Mouse (Mus musculus): ENCODE data around the gene Proser2.

Proser2 gene

GRCm38 (mm10) chr2:6129555-6130355 lies at the start of gene Proser2:
TSS of gene Proser2 (minus strand) at chr2:6130211.
- peak; percentile 10 for DNase-seq

GRCm38 (mm10) chr2:6179749-6180117 lies 49.7 kb upstream of the Proser2 start:
- DNase-seq: no peak

- no peak for DNase-seq
Observed at GRCm38 (mm10) chr2:6178901-6179748, 49.1 kb upstream of the Proser2 start.

GRCm38 (mm10) chr2:6173013-6173412 lies 43.0 kb upstream of the Proser2 start:
- DNase-seq: no peak

DNA sequence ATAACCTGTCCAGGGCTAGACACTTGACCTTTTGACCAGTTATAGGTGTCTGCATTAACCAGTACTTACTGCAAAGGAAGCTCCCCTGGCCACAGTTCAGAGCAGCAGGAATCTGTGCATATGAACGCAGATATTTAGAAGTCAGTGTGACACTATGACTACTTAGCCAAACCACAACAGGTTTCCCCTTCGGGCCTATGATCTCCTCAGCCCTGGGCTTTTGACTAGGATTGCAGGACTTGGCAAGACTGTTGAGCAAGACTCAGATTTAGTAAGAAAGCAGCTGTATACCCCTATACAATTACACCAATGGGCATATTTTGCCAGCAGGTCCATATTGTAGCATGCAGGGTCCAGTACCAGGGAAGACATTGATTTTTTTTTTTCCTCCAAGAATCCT lies 38.5 kb upstream of the Proser2 start:
- DNase-seq: no peak

DNA sequence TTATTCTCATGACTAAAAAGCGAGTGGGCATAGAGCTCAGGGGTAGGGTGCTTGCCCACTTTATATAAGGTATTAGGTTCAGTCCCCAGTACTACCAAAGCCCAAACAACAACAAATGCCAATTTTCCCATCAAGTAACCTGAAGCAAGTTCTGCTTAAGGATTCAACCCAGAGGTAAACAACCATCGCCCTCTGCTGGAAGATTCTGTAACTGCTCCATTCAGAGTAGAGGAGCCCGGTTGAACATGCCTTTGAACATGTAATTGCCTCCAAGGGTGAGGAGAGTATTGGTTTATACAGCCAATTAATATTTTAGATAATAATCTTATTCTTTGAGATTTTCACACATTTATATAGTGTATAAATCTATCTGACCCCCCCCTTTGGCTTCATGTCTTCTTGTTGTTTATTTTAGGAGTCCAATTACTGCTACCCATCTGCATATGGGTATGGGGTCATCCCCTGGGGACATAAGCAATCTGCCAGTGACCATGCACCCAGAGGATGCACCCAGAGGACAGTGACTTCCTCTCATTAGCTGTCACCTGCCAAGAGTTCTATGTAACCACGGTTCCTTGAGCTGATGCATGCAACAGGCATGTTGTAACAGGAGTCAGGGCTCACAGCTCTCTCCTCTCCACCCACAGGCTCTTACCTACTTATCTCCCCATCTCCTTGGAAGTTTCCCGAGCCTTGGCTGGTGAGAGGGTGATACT lies 38.0 kb upstream of the Proser2 start:
- peak; percentile 72 for DNase-seq

DNA sequence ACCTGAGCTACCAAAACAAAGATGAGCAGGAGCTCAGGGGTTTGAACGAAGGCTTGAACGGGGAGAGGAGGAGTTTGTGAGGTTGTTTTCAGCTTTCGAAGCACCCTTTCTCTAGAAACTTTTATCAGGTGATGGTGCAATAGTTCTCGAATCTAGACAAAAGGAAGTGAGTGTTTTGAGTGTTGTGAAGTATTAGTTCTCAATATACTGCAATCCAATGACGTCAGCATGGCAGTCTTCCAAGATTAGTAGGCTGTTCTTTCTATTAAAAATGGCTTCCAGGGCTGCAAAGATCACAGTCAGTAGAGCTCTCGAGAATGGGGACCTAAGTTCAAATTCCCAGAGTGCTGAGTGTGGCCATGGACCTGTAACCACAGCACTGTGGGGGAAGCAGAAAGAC lies 35.8 kb upstream of the Proser2 start:
- no peak for DNase-seq

DNA sequence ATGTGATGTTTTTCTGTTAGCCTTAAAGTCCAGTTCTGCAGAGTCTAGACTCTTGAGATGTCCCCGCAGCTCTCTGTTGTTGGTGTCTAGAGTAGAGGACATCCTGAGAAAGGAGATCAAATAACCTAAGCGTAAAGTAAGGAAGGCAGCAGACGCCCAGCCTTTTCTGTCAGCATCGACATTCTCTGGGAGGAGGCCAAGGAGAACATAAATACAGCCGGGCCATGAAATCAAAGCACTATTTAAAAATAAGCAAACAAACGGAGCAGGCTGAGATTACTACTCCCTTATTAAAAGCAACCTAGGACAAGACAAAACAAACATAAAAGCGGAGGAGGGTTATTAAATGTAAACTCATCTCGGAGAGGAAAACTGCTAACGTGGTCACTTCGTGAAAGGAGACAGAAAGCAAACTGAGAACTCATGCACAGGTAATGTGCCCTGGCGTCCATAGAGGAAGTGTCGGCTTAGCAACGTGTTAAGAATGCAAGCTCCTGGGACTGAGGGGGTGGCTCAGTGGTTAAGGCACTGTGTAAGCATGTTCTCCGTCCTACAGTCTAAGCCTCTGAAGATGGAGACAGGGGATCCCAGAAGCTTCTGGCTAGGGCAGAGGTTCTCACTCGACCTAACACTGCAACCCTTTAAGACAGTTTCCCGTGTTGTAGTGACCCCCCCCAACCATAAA lies 34.7 kb upstream of the Proser2 start:
- DNase-seq: no peak

DNA sequence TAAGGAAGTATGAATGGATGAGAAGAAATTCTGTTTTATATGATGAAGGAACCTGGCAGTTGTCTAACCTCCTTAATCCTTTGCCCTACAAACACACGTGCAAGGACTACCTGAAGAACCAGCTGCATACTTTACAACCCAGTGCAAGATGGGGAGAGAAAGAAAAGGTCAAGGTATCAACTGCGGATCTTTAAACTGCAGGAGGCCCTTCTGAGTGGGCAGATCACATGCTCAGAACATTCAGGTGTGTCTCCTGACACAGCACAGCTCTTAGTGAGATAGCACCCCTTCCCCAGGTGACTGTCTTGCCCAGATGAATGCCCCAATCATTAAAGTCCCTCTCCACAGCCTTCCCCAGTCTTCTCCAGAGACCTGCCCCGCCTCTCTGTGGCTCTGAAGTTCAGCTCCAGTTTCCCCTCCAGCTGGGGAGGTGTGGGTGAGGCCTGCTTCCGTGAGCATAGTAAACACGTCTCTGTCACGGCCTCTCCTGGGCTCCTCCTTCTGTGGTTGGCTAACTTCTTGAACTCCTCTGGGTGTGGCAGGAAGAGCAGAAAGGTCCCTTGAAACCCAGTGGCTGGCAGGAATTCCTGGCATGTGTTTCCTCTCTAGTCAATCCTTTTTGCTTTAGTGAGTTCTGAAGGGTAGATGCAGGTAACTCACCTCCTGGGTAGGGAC lies 32.5 kb upstream of the Proser2 start:
- peak; percentile 45 for DNase-seq

GRCm38 (mm10) chr2:6159735-6160134 lies 29.7 kb upstream of the Proser2 start:
- DNase-seq: no peak

- no peak for DNase-seq
Observed at GRCm38 (mm10) chr2:6159219-6159618, 29.2 kb upstream of the Proser2 start.

- DNase-seq: no peak
Observed at GRCm38 (mm10) chr2:6157635-6158034, 27.6 kb upstream of the Proser2 start.

GRCm38 (mm10) chr2:6157208-6157607 lies 27.2 kb upstream of the Proser2 start:
- DNase-seq: no peak

GRCm38 (mm10) chr2:6149801-6150200 lies 19.8 kb upstream of the Proser2 start:
- no peak for DNase-seq

DNA sequence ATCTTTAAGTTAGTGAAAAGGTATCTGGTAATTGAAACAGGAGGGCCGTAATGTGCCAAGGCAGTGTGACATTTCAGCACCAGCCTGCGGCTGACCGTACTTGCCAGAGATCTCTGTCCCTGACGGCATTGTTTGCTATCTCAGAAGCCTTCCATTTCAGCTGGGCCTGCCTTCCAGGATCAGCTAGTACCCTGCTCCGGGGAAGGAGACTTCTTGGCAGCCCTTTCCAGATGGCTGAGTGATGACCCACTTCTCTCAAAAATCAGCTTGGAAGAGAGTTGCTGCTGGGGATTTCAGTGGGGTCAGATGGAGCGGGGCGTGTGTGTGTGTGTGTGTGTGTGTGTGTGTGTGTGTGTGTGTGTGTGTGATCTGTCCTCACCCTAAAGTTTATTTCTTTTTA lies 16.9 kb upstream of the Proser2 start:
- DNase-seq: no peak

DNA sequence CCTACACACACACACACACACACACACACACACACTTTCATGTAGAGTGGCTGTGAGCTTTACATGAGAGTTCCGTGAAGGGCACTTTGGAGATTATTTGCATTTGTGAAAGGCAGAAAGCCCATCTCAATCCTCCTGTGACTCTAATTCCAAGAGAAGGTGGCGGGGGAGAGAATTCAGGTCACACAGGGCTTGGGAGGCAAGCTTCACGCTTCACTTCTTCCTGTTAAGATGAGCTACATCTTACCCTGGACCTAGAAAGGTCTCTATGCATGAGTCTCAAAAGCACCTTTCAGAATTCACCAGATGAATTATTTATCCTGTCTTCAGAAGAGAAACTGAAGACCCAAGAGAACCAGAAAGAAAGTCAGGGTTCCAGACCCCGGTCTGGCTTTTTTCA lies 16.2 kb upstream of the Proser2 start:
- DNase-seq: no peak

DNA sequence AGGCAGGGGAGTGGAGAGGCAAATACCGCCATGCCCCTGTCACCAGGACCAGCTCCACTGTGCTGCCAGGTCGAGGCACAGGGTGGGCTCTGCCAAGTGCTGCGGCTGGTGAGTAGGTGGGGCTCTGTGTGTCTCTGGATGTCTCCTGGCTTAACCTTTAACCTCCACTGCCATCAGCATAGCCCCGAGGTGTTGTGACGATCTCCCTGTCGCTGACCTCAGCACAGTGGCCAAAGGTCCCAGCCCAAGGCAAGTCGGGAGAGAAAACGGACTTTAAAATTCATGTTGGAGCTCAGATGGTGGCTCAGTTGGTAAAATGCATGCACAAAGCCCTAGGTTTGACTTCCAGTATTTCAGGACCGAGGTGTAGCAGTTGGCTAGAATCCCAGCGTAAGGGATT lies 15.6 kb upstream of the Proser2 start:
- no peak for DNase-seq

GRCm38 (mm10) chr2:6142915-6143654 lies 13.1 kb upstream of the Proser2 start:
- no peak for DNase-seq

GRCm38 (mm10) chr2:6140572-6141161 lies 10.7 kb upstream of the Proser2 start:
- no peak for DNase-seq

DNA sequence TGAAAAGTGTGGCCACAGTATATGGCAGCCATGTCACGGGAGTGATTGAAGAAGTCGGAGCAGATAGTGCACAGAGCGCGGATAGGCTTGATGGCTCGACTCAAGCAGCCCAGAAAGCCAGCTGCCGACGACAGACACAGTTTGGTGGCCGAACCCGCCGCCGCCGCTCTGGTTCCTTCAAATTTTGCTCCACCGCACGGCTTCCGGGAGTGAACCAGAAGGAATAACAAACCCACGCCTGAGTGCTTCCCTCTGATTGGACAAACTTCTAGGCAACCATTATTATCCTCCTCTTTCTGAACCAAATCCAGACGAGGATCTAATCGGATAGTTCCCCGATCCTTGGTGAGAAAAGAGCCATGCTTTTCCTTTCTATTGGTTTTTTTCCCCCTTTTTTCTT lies 3.9 kb upstream of the Proser2 start:
- DNase-seq: no peak

DNA sequence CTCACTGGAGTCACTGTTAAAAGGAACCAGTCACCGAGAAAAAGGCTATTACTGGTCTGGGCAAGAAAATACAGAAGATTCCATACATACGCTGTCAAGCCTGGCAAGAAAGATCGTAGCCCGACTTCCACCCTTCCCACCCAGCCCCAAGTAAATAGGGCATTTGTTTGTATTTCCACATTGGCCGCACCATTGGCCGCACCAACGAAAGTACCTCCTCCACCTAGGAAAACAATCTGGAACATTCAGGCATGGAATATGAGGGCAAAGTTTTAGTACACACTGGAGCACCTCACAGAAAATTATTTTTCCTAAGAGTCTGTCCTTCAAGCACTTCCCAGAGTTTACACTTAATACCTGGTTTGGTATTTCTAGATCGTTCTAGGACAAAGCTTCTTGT lies 1.1 kb downstream of the Proser2 start:
- no peak for DNase-seq

Data from thymus, postnatal 14 days (tissue).